Mouse (Mus musculus) cortical plate, adult 2 months (tissue): Measurements from ENCODE around the gene Lsp1.

Experiments
- CTCF ChIP-seq: fragments of 200-500 bp; IDR thresholded peaks from 2 replicates; pipeline ENCODE4 v1.5.1; 2011; ENCODE audit warnings: mild to moderate bottlenecking, control low read depth, low read length; ENCODE audit not compliant: insufficient read depth; ENCODE audit errors: extremely low read depth
- POLR2A ChIP-seq: fragments of 200-500 bp; IDR thresholded peaks from 2 replicates; pipeline ENCODE4 v1.6.1; 2011; ENCODE audit warnings: mild to moderate bottlenecking, low read length, control low read depth; ENCODE audit not compliant: insufficient read depth; ENCODE audit errors: extremely low read depth

DNA sequence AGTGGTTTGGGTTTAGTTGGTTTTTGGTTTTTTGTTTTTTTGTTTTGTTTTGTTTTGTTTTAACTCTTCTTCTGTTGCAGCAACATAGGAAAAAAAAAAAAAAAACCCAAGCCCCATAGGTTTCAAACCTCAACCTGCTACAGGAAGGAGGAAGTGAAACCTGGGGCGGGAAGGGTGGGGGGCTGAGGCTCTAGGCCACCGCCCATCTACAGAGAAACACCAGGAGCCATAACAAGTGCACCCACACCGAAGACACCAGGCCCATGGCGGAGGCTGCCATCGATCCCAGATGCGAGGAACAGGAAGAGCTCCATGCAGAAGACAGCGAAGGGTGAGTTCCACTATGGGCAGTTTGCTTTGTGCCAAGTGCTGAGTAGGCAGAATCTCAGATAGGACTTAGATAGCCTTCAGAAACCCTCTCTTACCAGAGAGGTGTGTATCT lies at the start of gene Lsp1:
- TF ChIP-seq POLR2A (no peak), CTCF (no peak)
